Mouse (Mus musculus) layer of hippocampus, postnatal 14 days (tissue): ENCODE measurements around the gene Scgb2b3. TPM values are rescaled to one million over a fixed set of nuclear protein-coding genes. Genes with fewer than 3 reads are reported as not detected.

Experiments
- DNase-seq, 2 experiments: peaks; one replicate each; pipeline ENCODE4 v3.0.0; 2021 to 2022; ENCODE audit warnings: low spot score in 2 of 2, mixed read lengths in 1 of 2
- long read RNA-seq, 2 experiments: library from polyadenylated mRNA; stranded (forward); transcript quantifications; one replicate each; pipeline ENCODE4 v2.0.0; 2021
- total RNA-seq, 2 experiments: library from RNA; stranded (reverse); gene quantifications; 2 replicates each; pipeline ENCODE4 v1.2.3; 2021

The Scgb2b3 gene
- not detected for total RNA-seq
- long read RNA-seq, experiment 1, result 0 reads
- long read RNA-seq, experiment 2, result 0 reads

GRCm38 (mm10) chr7:31362022-31362560, at the start of gene Scgb2b3:
Gene Scgb2b3, minus strand, starts transcription at chr7:31362072.
- DNase-seq, result no peak

GRCm38 (mm10) chr7:31375292-31375691, 13.4 kb upstream of the Scgb2b3 start, which contains the start of gene Scgb1b3:
Gene Scgb1b3, plus strand, starts transcription at chr7:31375592.
- no peak for DNase-seq

Other genes starting within 250 kb of the Scgb2b3 start
- 1 to 10 TPM; 2.8 to 3.1 TPM for gene Hpn, start 246.8 kb downstream of the Scgb2b3 start, total RNA-seq
- 100 to 1,000 TPM; 430 to 445 TPM for gene Scn1b, start 235.1 kb downstream of the Scgb2b3 start, total RNA-seq
- gene Gramd1a, start 206.2 kb downstream of the Scgb2b3 start, total RNA-seq, result 100 to 1,000 TPM; 123 to 134 TPM
- not detected for gene Scgb2b2, start 71.6 kb downstream of the Scgb2b3 start, total RNA-seq
- gene Scgb1b2, start 70.3 kb downstream of the Scgb2b3 start, total RNA-seq, result not detected
- not detected for gene Scgb1b3, start 13.5 kb upstream of the Scgb2b3 start, total RNA-seq